Mouse (Mus musculus) midbrain, postnatal 0 days (tissue): ENCODE data around the gene Trpv3. TPM values are rescaled to one million over a fixed set of nuclear protein-coding genes. Genes with fewer than 3 reads are reported as not detected.

ENCODE experiments used
- ATAC-seq: fragments of 200-750 bp; cut with Nextera tagmentation; 2 replicates; pipeline ENCODE4 v1.8.0; 2017; ENCODE audit warnings: moderate number of reproducible peaks, mild to moderate bottlenecking, moderate TSS enrichment, moderate library complexity; ENCODE audit not compliant: low FRiP score
- DNase-seq: peaks from one replicate; pipeline ENCODE4 v3.0.0-alpha.2; 2015; ENCODE audit warnings: low spot score
- H3K27ac ChIP-seq: fragments of 300-500 bp; sonication (generic); 2 replicates; pipeline ENCODE4 v1.5.1; 2014; ENCODE audit warnings: low read depth, mild to moderate bottlenecking, low read length, mixed read lengths
- H3K27me3 ChIP-seq: fragments of 300-500 bp; sonication (generic); 2 replicates; pipeline ENCODE4 v1.6.1; 2014; ENCODE audit warnings: low read length, control low read depth, mixed read lengths; ENCODE audit not compliant: insufficient read depth
- H3K36me3 ChIP-seq: fragments of 300-500 bp; sonication (generic); 2 replicates; pipeline ENCODE4 v1.6.1; 2014; ENCODE audit warnings: low read length, control low read depth, mixed read lengths; ENCODE audit not compliant: insufficient read depth
- H3K4me1 ChIP-seq: fragments of 300-500 bp; sonication (generic); 2 replicates; pipeline ENCODE4 v1.6.1; 2014; ENCODE audit warnings: mild to moderate bottlenecking, control low read depth, antibody characterized with exemption, low read length, mixed read lengths; ENCODE audit not compliant: insufficient read depth
- H3K4me2 ChIP-seq: fragments of 300-500 bp; sonication (generic); 2 replicates; pipeline ENCODE4 v1.6.1; 2014; ENCODE audit warnings: low read depth, mild to moderate bottlenecking, low read length, mixed read lengths; ENCODE audit not compliant: poor library complexity, severe bottlenecking
- H3K4me3 ChIP-seq: fragments of 300-500 bp; sonication (generic); 2 replicates; pipeline ENCODE4 v1.5.1; 2014; ENCODE audit warnings: low read depth, mild to moderate bottlenecking, low read length, moderate library complexity
- H3K9ac ChIP-seq: fragments of 300-500 bp; sonication (generic); replicated peaks from 2 replicates; pipeline ENCODE4 v1.6.1; 2014; ENCODE audit warnings: mild to moderate bottlenecking, low read length, moderate library complexity, mixed read lengths; ENCODE audit not compliant: poor library complexity, severe bottlenecking
- H3K9me3 ChIP-seq: fragments of 300-500 bp; sonication (generic); 2 replicates; pipeline ENCODE4 v1.6.1; 2016; ENCODE audit warnings: low read length, control low read depth
- CTCF ChIP-seq: IDR thresholded peaks from 2 replicates; pipeline ENCODE4 v1.5.1; 2016; ENCODE audit warnings: antibody characterized with exemption, mild to moderate bottlenecking
- WGBS: fragments of 180-500 bp; shearing (Covaris S2); extraction: QIAGEN DNeasy Blood & Tissue Kit; methylation state at CpG from one replicate; pipeline ENCODE4 v1.1.7; 2014; 5-methylcytosine and 5-hydroxymethylcytosine counted together
- polyA plus RNA-seq: library from polyadenylated mRNA; unstranded; fragments of >200 nt; fragmentation: Nextera tagmentation; extraction: Ambion mirVana; gene quantifications from 2 replicates; pipeline ENCODE4 v1.2.1, GENCODE M21; 2015
- total RNA-seq: library from RNA; depleted of rRNA; stranded (reverse); fragments of >200 nt; gene quantifications from 2 replicates; pipeline ENCODE4 v1.2.3, GENCODE M21; 2014

Trpv3 gene
- total and polyA plus RNA-seq, 2 experiments from 2014 or later, result 0.20 to 0.27 TPM

- H3K9ac ChIP-seq, result no peak overlapping the region
- H3K9me3 ChIP-seq, result no peaks in the 10 kb centered on the region
- no peak for DNase-seq
- 79% methylated on average over 6 of the region's 6 CpGs for WGBS
- H3K27me3 ChIP-seq, result no peaks in the 10 kb centered on the region
- no peaks in the 10 kb centered on the region for H3K36me3 ChIP-seq
- ATAC-seq, result no peak
- no peak for TF ChIP-seq CTCF
- H3K4me2 ChIP-seq, result no peak overlapping the region
- no peak overlapping the region for H3K4me3 ChIP-seq
- H3K4me1 ChIP-seq, result no peaks in the 10 kb centered on the region
- no peak overlapping the region for H3K27ac ChIP-seq
These were observed 25.0 kb upstream of the Trpv3 start for GRCm38 (mm10) chr11:73242199-73242598.

GRCm38 (mm10) chr11:73242777-73243176, 24.4 kb upstream of the Trpv3 start:
- no peaks in the 10 kb centered on the region for H3K4me1 ChIP-seq
- no peak for TF ChIP-seq CTCF
- no peaks in the 10 kb centered on the region for H3K9me3 ChIP-seq
- no peaks in the 10 kb centered on the region for H3K36me3 ChIP-seq
- DNase-seq (no peak), ATAC-seq (no peak)
- no peak overlapping the region for H3K9ac ChIP-seq
- H3K27ac ChIP-seq, result no peak overlapping the region
- H3K4me2 ChIP-seq, result no peak overlapping the region
- 84% methylated on average over 4 of the region's 4 CpGs for WGBS
- H3K4me3 ChIP-seq, result no peak overlapping the region
- H3K27me3 ChIP-seq, result no peaks in the 10 kb centered on the region

- Histone ChIP-seq H3K27ac (no peak overlapping the region), H3K4me3 (no peak overlapping the region), H3K27me3 (no peaks in the 10 kb centered on the region), H3K4me2 (no peak overlapping the region), H3K36me3 (no peaks in the 10 kb centered on the region), H3K9me3 (no peaks in the 10 kb centered on the region), H3K9ac (no peak overlapping the region), H3K4me1 (no peaks in the 10 kb centered on the region)
- DNase-seq (no peak), ATAC-seq (no peak)
- TF ChIP-seq CTCF, result no peak
- 76% methylated on average over 4 of the region's 4 CpGs for WGBS
These were observed 9.7 kb upstream of the Trpv3 start for GRCm38 (mm10) chr11:73257362-73257945.

GRCm38 (mm10) chr11:73258664-73259063, 8.5 kb upstream of the Trpv3 start:
- Histone ChIP-seq H3K4me1 (no peaks in the 10 kb centered on the region), H3K4me3 (no peak overlapping the region), H3K4me2 (no peak overlapping the region), H3K27me3 (no peaks in the 10 kb centered on the region), H3K9ac (no peak overlapping the region), H3K36me3 (no peaks in the 10 kb centered on the region), H3K27ac (no peak overlapping the region), H3K9me3 (no peaks in the 10 kb centered on the region)
- DNase-seq, result no peak
- no peak for ATAC-seq
- TF ChIP-seq CTCF, result no peak

- Histone ChIP-seq H3K9ac (no peak overlapping the region), H3K36me3 (no peaks in the 10 kb centered on the region), H3K4me3 (no peak overlapping the region), H3K4me2 (no peak overlapping the region), H3K4me1 (no peaks in the 10 kb centered on the region), H3K27ac (no peak overlapping the region), H3K9me3 (no peaks in the 10 kb centered on the region), H3K27me3 (no peaks in the 10 kb centered on the region)
- 78% methylated on average over 3 of the region's 3 CpGs for WGBS
- ATAC-seq, result no peak
- no peak for DNase-seq
- TF ChIP-seq CTCF, result no peak
These were observed 6.7 kb upstream of the Trpv3 start for GRCm38 (mm10) chr11:73260457-73260856.

- DNase-seq (no peak), ATAC-seq (no peak)
- Histone ChIP-seq H3K4me1 (no peaks in the 10 kb centered on the region), H3K9ac (no peak overlapping the region), H3K27ac (no peak overlapping the region), H3K9me3 (no peaks in the 10 kb centered on the region), H3K4me2 (no peak overlapping the region), H3K36me3 (no peaks in the 10 kb centered on the region), H3K4me3 (no peak overlapping the region), H3K27me3 (no peaks in the 10 kb centered on the region)
- no peak for TF ChIP-seq CTCF
- 97% methylated on average over 1 of the region's 1 CpGs for WGBS
These were observed 5.8 kb upstream of the Trpv3 start for GRCm38 (mm10) chr11:73261385-73261784.
